Mouse (Mus musculus): ENCODE results near the gene Nfe2l3. TPM values are rescaled to one million over a fixed set of nuclear protein-coding genes. Genes with fewer than 3 reads are reported as not detected.

The Nfe2l3 gene
- 3.2 TPM for polyA plus RNA-seq (2014; fragmentation: Illumina TruSeq; extraction: RNeasy Lipid Tissue Mini Kit (QIAGEN cat#74804); ENCODE audit: low read depth, low replicate concordance)

DNA sequence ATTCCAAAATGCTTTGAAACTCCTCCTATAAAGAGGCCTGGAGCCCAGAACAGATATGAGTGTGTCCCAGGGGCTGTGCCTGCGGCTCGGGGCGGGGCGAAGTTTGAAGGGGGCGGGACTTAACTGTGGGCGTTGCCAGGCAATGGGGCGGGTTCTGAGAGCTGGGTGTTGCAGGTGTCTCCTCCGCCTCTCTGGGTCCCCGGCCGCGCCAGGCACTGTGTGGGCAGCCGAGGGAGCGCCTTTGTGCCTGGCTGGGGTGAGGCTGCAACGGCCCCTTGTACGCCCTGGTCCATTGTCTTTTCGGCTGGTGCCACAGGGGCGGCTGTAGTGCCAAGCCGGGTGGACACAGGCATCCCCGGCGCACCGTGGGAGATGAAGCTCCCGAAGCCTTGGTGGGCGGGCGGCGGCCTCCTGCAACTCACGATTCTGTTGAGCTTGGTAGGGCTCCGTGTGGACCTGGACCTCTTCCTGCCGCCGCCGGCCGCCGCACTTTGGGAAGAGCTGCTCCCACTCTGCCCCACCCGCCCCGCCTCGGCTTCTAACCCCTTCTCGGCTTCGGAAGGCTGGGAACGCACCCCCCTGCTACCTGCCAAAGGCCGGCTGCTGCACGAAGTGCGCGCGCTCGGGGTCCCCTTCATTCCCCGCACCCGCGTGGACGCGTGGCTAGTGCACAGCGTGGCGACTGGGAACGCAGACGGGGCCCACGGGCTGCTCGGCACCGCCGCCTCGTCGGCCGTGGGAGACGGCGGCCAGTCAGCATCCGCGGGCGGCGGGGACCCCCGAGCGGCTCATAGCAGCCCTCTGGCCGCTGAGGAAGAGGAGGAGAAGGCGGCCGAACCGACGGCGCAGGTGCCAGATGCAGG is at the start of gene Nfe2l3:
Gene Nfe2l3, plus strand, starts transcription at position 136 of the 863 bp plus-strand sequence.

DNA sequence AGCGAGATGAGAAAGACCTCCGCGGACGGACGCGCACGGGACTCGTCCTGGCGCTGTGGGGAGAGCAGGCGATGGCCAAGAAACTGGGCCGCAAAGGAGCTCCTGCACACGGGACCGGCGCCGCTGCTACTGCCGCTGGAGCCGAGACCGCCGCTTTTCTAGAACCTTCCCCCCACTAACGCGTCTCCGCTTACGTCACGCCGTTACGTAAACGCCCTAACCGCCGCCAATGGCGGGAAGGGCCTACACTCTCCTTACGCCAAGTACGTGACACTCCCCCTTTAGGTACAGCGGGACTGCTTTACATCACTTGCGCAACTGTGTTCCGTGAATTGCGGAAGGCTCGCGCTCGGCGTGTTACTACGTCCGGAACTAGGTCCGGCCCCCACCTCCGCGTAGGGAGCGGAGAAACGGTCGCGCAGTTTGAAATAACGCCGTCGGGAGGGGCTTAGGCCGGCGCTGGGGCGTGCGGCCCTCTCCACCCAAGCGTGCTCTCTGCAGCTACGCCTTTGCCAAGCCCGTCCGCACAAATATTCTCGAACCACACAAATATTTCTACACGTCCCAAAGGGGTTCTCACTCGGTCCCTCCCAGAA is 37.3 kb downstream of the Nfe2l3 start, which contains the start of gene Hnrnpa2b1:
Gene Hnrnpa2b1, minus strand, starts transcription at position 180 of the 596 bp plus-strand sequence.

DNA sequence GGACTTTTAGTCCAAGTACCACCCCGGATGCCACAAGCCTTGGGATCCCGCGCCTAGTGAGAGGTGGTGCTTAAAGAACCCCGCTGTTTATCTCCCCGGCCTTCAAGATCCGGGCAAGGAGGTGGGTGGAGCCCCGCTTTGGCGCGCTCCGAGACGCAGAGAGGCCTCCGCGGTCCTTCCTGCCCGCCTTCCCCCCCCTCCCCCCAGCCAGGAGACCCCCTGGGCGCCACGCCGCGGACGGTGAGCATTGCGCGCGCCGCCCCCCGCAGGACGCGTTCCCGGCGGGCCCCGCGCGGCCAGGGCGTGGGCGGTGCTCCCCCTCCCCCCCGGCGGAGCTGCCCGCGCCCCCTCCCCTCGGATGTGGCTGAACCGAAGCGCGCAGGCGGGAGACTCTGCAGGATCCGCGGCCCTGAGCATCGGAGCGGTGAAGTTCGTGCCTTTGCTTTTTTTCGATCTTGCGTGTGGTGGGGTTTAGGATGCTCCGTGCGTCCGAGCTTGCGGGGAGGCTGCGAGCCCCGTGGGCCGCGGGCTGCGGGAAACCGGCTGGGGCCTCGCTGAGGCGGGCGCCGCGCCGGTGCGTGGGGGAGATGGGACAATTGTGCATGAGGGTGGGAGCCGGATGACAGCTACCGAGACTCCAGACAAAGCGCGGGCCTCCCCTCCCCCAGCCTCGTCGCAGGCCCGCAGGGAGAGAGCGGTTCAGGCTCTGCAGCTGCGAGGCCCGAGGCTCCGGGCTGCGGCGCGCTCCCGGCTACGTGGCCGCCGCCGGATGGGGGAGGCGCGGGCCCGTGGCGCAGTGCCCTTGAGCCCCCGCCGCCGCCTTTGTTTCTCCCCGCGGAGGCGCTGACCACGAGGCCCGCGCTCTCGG is 38.1 kb downstream of the Nfe2l3 start, which contains the start of gene Cbx3:
Gene Cbx3, plus strand, starts transcription at position 50 of the 868 bp plus-strand sequence.

Other genes starting within 250 kb of the Nfe2l3 start
- 1,668 TPM for gene Hnrnpa2b1, start 37.2 kb downstream of the Nfe2l3 start, polyA plus RNA-seq (2014; fragmentation: Illumina TruSeq; extraction: RNeasy Lipid Tissue Mini Kit (QIAGEN cat#74804); ENCODE audit: low read depth, low replicate concordance)
- gene Cbx3, start 37.7 kb downstream of the Nfe2l3 start, polyA plus RNA-seq (2014; fragmentation: Illumina TruSeq; extraction: RNeasy Lipid Tissue Mini Kit (QIAGEN cat#74804); ENCODE audit: low read depth, low replicate concordance) = 207 TPM
- 17.7 TPM for gene Snx10, start 91.2 kb downstream of the Nfe2l3 start, polyA plus RNA-seq (2014; fragmentation: Illumina TruSeq; extraction: RNeasy Lipid Tissue Mini Kit (QIAGEN cat#74804); ENCODE audit: low read depth, low replicate concordance)

Measured in kidney, adult 10 weeks (tissue).